Mouse (Mus musculus): ENCODE results near the gene Pacrg. TPM values are rescaled to one million over a fixed set of nuclear protein-coding genes. Genes with fewer than 3 reads are reported as not detected.
A peak's percentile ranks its signal among the peaks of the same experiment; 100 is the strongest.

The Pacrg gene
- polyA plus RNA-seq, 1 experiment from 2014 or later = 1.0 TPM

- Histone ChIP-seq H3K27me3 (no peaks in the 10 kb centered on the region), H3K4me1 (replicated peaks) (peaks cover 9% of the 10 kb centered on the region), H3K9ac (no peak overlapping the region), H3K9me3 (replicated peaks) (no peaks in the 10 kb centered on the region), H3K27ac (no peak overlapping the region), H3K36me3 (no peaks in the 10 kb centered on the region), H3K4me3 (no peak overlapping the region), H3K4me2 (no peak overlapping the region)
- WGBS = 48% methylated on average over 16 of the region's 16 CpGs
- no peak for ATAC-seq (replicated peaks; ENCODE audit: insufficient number of reproducible peaks, insufficient read depth, low FRiP score, low read depth)
Measured at GRCm38 (mm10) chr17:10441501-10442111, 398.5 kb downstream of the Pacrg start.

GRCm38 (mm10) chr17:10440961-10441360 is 399.1 kb downstream of the Pacrg start:
- Histone ChIP-seq H3K4me3 (no peak overlapping the region), H3K36me3 (no peaks in the 10 kb centered on the region), H3K9me3 (replicated peaks) (no peaks in the 10 kb centered on the region), H3K9ac (no peak overlapping the region), H3K27me3 (no peaks in the 10 kb centered on the region), H3K4me1 (replicated peaks) (peaks cover 9% of the 10 kb centered on the region), H3K4me2 (no peak overlapping the region), H3K27ac (no peak overlapping the region)
- ATAC-seq (replicated peaks; ENCODE audit: insufficient number of reproducible peaks, insufficient read depth, low FRiP score, low read depth) = no peak
- WGBS = 82% methylated on average over 3 of the region's 3 CpGs

GRCm38 (mm10) chr17:10439815-10440214 is 400.3 kb downstream of the Pacrg start:
- Histone ChIP-seq H3K4me1 (replicated peaks) (peaks cover 9% of the 10 kb centered on the region), H3K36me3 (no peaks in the 10 kb centered on the region), H3K27me3 (no peaks in the 10 kb centered on the region), H3K4me2 (no peak overlapping the region), H3K27ac (no peak overlapping the region), H3K4me3 (no peak overlapping the region), H3K9ac (no peak overlapping the region), H3K9me3 (replicated peaks) (no peaks in the 10 kb centered on the region)
- no peak for ATAC-seq (replicated peaks; ENCODE audit: insufficient number of reproducible peaks, insufficient read depth, low FRiP score, low read depth)
- 84% methylated on average over 8 of the region's 8 CpGs for WGBS

- H3K4me3 ChIP-seq = no peak overlapping the region
- H3K36me3 ChIP-seq = no peaks in the 10 kb centered on the region
- no peak overlapping the region for H3K27ac ChIP-seq
- no peaks in the 10 kb centered on the region for H3K27me3 ChIP-seq
- H3K4me1 ChIP-seq (replicated peaks) = peaks cover 6% of the 10 kb centered on the region; the same call in 1 of the 2 replicates
- H3K4me2 ChIP-seq = no peak overlapping the region
- H3K9me3 ChIP-seq (replicated peaks) = no peaks in the 10 kb centered on the region
- WGBS = 44% methylated on average over 1 of the region's 1 CpGs
- ATAC-seq (replicated peaks; ENCODE audit: insufficient number of reproducible peaks, insufficient read depth, low FRiP score, low read depth) = no peak
- H3K9ac ChIP-seq = no peak overlapping the region
Measured at GRCm38 (mm10) chr17:10434867-10435266, 405.2 kb downstream of the Pacrg start.

GRCm38 (mm10) chr17:10432525-10433180 is 407.5 kb downstream of the Pacrg start:
- Histone ChIP-seq H3K4me2 (no peak overlapping the region), H3K36me3 (no peaks in the 10 kb centered on the region), H3K9ac (no peak overlapping the region), H3K27ac (no peak overlapping the region), H3K4me1 (replicated peaks) (0 out of 2 replicates have a peak, but pooled peaks cover 6% of the 10 kb centered on the region), H3K27me3 (no peaks in the 10 kb centered on the region), H3K4me3 (no peak overlapping the region), H3K9me3 (replicated peaks) (no peaks in the 10 kb centered on the region)
- 84% methylated on average over 7 of the region's 7 CpGs for WGBS
- ATAC-seq (replicated peaks; ENCODE audit: insufficient number of reproducible peaks, insufficient read depth, low FRiP score, low read depth) = no peak

- Histone ChIP-seq H3K4me3 (no peak overlapping the region), H3K36me3 (no peaks in the 10 kb centered on the region), H3K9me3 (replicated peaks) (no peaks in the 10 kb centered on the region), H3K27me3 (no peaks in the 10 kb centered on the region), H3K4me2 (no peak overlapping the region), H3K9ac (no peak overlapping the region), H3K27ac (no peak overlapping the region), H3K4me1 (replicated peaks) (0 out of 2 replicates have a peak, but pooled peaks cover 6% of the 10 kb centered on the region)
- WGBS = 69% methylated on average over 6 of the region's 6 CpGs
- ATAC-seq (replicated peaks; ENCODE audit: insufficient number of reproducible peaks, insufficient read depth, low FRiP score, low read depth) = no peak
Measured at GRCm38 (mm10) chr17:10431849-10432524, 408.1 kb downstream of the Pacrg start.

GRCm38 (mm10) chr17:10430831-10431230 is 409.3 kb downstream of the Pacrg start:
- 72% methylated on average over 4 of the region's 4 CpGs for WGBS
- H3K27me3 ChIP-seq = no peaks in the 10 kb centered on the region
- no peak overlapping the region for H3K4me2 ChIP-seq
- no peak overlapping the region for H3K27ac ChIP-seq
- no peak for ATAC-seq (replicated peaks; ENCODE audit: insufficient number of reproducible peaks, insufficient read depth, low FRiP score, low read depth)
- 0 out of 2 replicates have a peak, but pooled peaks cover 6% of the 10 kb centered on the region for H3K4me1 ChIP-seq (replicated peaks)
- no peak overlapping the region for H3K9ac ChIP-seq
- no peaks in the 10 kb centered on the region for H3K36me3 ChIP-seq
- H3K9me3 ChIP-seq (replicated peaks) = no peaks in the 10 kb centered on the region
- H3K4me3 ChIP-seq = no peak overlapping the region

GRCm38 (mm10) chr17:10429406-10429805 is 410.7 kb downstream of the Pacrg start:
- H3K4me3 ChIP-seq = no peak overlapping the region
- H3K4me2 ChIP-seq = no peak overlapping the region
- no peak overlapping the region for H3K27ac ChIP-seq
- no peaks in the 10 kb centered on the region for H3K27me3 ChIP-seq
- H3K36me3 ChIP-seq = no peaks in the 10 kb centered on the region
- 85% methylated on average over 11 of the region's 11 CpGs for WGBS
- H3K4me1 ChIP-seq (replicated peaks) = 0 out of 2 replicates have a peak, but pooled peaks cover 2% of the 10 kb centered on the region
- H3K9me3 ChIP-seq (replicated peaks) = no peaks in the 10 kb centered on the region
- H3K9ac ChIP-seq = no peak overlapping the region
- no peak for ATAC-seq (replicated peaks; ENCODE audit: insufficient number of reproducible peaks, insufficient read depth, low FRiP score, low read depth)

GRCm38 (mm10) chr17:10425311-10425710 is 414.8 kb downstream of the Pacrg start:
- no peak overlapping the region for H3K27ac ChIP-seq
- 65% methylated on average over 5 of the region's 5 CpGs for WGBS

GRCm38 (mm10) chr17:10417558-10418253 is 422.4 kb downstream of the Pacrg start:
- ATAC-seq (replicated peaks; ENCODE audit: insufficient number of reproducible peaks, insufficient read depth, low FRiP score, low read depth) = no peak
- H3K4me2 ChIP-seq = no peak overlapping the region
- H3K27me3 ChIP-seq = no peaks in the 10 kb centered on the region
- 61% methylated on average over 7 of the region's 7 CpGs for WGBS
- no peak overlapping the region for H3K9ac ChIP-seq
- no peak overlapping the region for H3K4me3 ChIP-seq
- peaks cover 41% of the 10 kb centered on the region for H3K4me1 ChIP-seq (replicated peaks)
- H3K27ac ChIP-seq = peak overlapping the region; percentile 90
- H3K9me3 ChIP-seq (replicated peaks) = no peaks in the 10 kb centered on the region
- H3K36me3 ChIP-seq = no peaks in the 10 kb centered on the region

More at GRCm38 (mm10) chr17:10425311-10425710, 414.8 kb downstream of the Pacrg start:
- H3K9ac ChIP-seq = no peak overlapping the region
- H3K4me2 ChIP-seq = no peak overlapping the region
- no peak for ATAC-seq (replicated peaks; ENCODE audit: insufficient number of reproducible peaks, insufficient read depth, low FRiP score, low read depth)
- H3K4me1 ChIP-seq (replicated peaks) = no peaks in the 10 kb centered on the region
- no peaks in the 10 kb centered on the region for H3K36me3 ChIP-seq
- H3K27me3 ChIP-seq = no peaks in the 10 kb centered on the region
- H3K4me3 ChIP-seq = no peak overlapping the region
- H3K9me3 ChIP-seq (replicated peaks) = no peaks in the 10 kb centered on the region

- Histone ChIP-seq H3K27ac (peak overlapping the region; percentile 90), H3K4me1 (replicated peaks) (peaks cover 43% of the 10 kb centered on the region), H3K36me3 (no peaks in the 10 kb centered on the region), H3K4me3 (no peak overlapping the region), H3K9ac (no peak overlapping the region), H3K27me3 (no peaks in the 10 kb centered on the region), H3K9me3 (replicated peaks) (no peaks in the 10 kb centered on the region), H3K4me2 (no peak overlapping the region)
- ATAC-seq (replicated peaks; ENCODE audit: insufficient number of reproducible peaks, insufficient read depth, low FRiP score, low read depth) = peak; percentile 63
- WGBS = 28% methylated on average over 4 of the region's 4 CpGs
Measured at GRCm38 (mm10) chr17:10416995-10417394, 423.1 kb downstream of the Pacrg start.

Measured in heart, embryonic 15.5 days (tissue).